Mouse (Mus musculus): ENCODE measurements around the gene Fance. TPM values are rescaled to one million over a fixed set of nuclear protein-coding genes. Genes with fewer than 3 reads are reported as not detected.

The Fance gene
- polyA plus RNA-seq (2015; fragmentation: Illumina TruSeq; extraction: RNeasy Lipid Tissue Mini Kit (QIAGEN cat#74804); ENCODE audit: insufficient read depth, low replicate concordance) = 7.9 TPM

DNA sequence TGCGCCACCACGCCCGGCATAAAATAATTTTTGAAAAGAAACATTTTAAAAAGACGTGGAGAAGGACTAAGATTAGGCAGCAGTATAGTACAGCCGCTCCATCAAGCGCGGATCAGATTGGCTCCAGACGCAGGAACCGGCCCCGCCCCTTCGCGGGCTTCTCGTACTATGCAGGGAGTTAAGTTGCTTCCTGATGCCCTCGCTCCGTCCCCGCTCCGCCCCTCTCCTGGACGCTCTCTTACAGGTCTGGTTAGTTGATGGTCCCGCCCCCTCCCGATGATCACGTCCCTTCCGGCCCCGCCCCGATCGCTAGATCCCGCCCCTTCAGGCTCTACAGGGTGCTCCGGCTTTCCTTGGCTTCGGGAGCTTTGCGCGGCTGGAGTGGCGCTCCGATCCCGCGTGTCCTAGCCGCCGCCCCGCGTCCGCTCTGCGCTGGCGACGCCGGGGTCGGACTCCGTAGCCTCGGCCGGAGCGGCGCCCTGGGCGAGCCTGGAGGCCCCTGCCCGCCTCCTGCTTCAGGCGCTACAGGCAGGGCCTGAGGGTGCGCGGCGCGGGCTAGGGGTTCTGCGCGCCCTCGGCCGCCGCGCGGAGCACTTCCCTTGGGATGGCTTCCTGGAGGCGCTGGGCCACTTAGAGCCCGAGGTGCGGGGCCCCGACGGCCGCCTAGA is at the start of gene Fance:
Fance (plus strand) TSS at position 308 of the 668 bp plus-strand sequence.

DNA sequence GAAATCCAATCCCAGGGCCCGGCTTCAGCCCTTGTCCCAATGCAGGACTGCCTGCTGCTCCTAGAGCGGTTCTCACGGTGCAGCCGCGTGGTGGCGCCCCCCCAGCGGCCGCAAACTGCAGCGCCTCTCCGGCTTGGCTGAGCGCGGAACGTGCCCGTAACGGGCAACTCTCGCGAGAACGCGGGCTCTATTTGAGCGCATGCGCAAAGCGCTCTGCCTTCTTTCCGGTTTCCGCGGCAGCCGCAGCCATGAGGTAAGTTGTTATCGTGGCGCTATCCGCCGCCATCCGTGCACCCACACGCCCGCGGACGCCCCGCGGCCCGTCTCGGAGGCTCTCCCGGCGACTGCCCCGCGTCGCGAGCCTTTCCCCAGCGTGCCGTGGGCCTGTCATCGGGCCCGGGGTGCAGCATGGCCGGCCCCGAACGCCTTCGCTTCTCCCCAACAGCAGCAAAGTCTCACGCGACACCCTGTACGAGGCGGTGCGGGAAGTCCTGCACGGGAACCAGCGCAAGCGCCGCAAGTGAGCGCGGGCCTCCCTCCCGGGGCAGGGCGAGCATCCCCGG is 15.1 kb downstream of the Fance start, which contains the start of gene Rpl10a:
Rpl10a (plus strand) TSS at position 106 of the 563 bp plus-strand sequence.

DNA sequence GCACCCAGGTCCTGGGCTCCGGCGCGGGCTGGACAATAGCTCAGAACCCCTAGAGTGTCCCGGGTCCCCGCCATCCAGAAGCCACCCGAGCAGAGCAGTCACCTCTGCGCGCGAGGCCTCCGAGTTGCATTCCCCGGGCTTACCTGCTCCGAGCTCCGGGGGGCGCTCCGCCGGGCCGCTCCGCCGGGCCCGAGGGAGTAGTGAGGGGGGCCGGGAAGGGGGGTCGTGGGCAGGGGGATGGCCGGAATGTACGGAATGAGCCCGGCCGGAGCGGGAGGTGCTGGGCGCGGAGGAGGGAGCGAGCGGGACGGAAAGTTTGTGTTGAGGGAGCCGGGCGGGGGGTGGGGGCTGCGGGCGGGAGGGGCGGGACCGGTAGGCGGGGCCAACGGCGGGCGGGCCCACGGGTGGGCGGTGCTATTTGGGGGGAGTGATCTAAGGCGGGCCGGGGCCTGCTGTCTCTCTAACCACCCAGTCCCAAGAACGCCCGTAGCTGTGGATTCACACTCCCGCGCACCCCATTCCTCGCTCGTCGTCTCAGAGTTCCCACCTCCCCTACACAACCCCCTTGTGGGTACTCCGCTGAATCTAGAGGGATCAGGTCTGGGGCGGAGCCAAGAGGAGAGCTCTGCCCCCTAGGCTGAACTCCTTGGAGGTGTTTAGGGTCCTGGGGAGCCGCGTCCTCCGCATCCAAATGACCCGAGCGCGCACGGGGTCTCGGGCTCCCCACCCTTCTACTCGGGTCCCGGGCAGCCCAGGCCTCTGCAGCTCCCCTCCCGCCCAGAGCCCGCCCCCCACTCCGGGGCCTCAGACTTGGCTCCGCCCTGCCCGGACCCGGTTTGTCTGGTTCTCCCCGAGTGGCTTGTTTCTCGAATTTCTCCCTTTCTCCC is 37.4 kb downstream of the Fance start, which contains the start of gene Tead3:
Tead3 (minus strand) TSS at position 352 of the 887 bp plus-strand sequence.

DNA sequence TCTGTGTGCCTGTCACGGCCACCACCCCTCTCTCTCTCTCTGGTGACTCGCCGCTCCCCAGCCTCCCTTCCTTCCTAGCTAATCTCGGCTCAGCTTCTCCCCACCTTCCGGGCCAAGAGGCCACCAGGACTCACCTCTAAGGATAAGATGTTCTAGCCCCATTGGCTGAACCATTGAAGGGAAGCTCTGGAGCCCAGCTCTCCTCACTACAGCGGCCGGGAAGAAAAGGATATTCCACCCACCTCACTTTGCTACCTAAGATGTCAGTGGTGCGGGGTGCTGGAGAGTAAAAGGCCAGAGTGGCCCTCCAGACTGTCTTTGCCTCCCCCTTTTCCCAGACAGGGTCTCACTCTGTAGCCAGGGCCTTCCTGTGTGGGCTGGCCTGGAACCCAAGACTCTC is 51.8 kb downstream of the Fance start, which contains the start of gene Tulp1:
Tulp1 (minus strand) TSS at position 101 of the 400 bp plus-strand sequence.

Other genes starting within 250 kb of the Fance start
- gene Tcp11, start 232.9 kb upstream of the Fance start, polyA plus RNA-seq (2015; fragmentation: Illumina TruSeq; extraction: RNeasy Lipid Tissue Mini Kit (QIAGEN cat#74804); ENCODE audit: insufficient read depth, low replicate concordance) = not detected
- 1.6 TPM for gene Scube3, start 171.4 kb upstream of the Fance start, polyA plus RNA-seq (2015; fragmentation: Illumina TruSeq; extraction: RNeasy Lipid Tissue Mini Kit (QIAGEN cat#74804); ENCODE audit: insufficient read depth, low replicate concordance)
- gene Zfp523, start 136.4 kb upstream of the Fance start, polyA plus RNA-seq (2015; fragmentation: Illumina TruSeq; extraction: RNeasy Lipid Tissue Mini Kit (QIAGEN cat#74804); ENCODE audit: insufficient read depth, low replicate concordance) = 4.2 TPM
- 35.1 TPM for gene Def6, start 105.7 kb upstream of the Fance start, polyA plus RNA-seq (2015; fragmentation: Illumina TruSeq; extraction: RNeasy Lipid Tissue Mini Kit (QIAGEN cat#74804); ENCODE audit: insufficient read depth, low replicate concordance)
- gene Ppard, start 80.8 kb upstream of the Fance start, polyA plus RNA-seq (2015; fragmentation: Illumina TruSeq; extraction: RNeasy Lipid Tissue Mini Kit (QIAGEN cat#74804); ENCODE audit: insufficient read depth, low replicate concordance) = 4.3 TPM
- gene Rpl10a, start 15.0 kb downstream of the Fance start, polyA plus RNA-seq (2015; fragmentation: Illumina TruSeq; extraction: RNeasy Lipid Tissue Mini Kit (QIAGEN cat#74804); ENCODE audit: insufficient read depth, low replicate concordance) = 1,390 TPM
- 1.7 TPM for gene Tead3, start 37.3 kb downstream of the Fance start, polyA plus RNA-seq (2015; fragmentation: Illumina TruSeq; extraction: RNeasy Lipid Tissue Mini Kit (QIAGEN cat#74804); ENCODE audit: insufficient read depth, low replicate concordance)
- not detected for gene Tulp1, start 51.7 kb downstream of the Fance start, polyA plus RNA-seq (2015; fragmentation: Illumina TruSeq; extraction: RNeasy Lipid Tissue Mini Kit (QIAGEN cat#74804); ENCODE audit: insufficient read depth, low replicate concordance)
- gene Fkbp5, start 204.0 kb downstream of the Fance start, polyA plus RNA-seq (2015; fragmentation: Illumina TruSeq; extraction: RNeasy Lipid Tissue Mini Kit (QIAGEN cat#74804); ENCODE audit: insufficient read depth, low replicate concordance) = 51.8 TPM
- gene Armc12, start 217.3 kb downstream of the Fance start, polyA plus RNA-seq (2015; fragmentation: Illumina TruSeq; extraction: RNeasy Lipid Tissue Mini Kit (QIAGEN cat#74804); ENCODE audit: insufficient read depth, low replicate concordance) = 0.37 TPM
- gene Clpsl2, start 235.9 kb downstream of the Fance start, polyA plus RNA-seq (2015; fragmentation: Illumina TruSeq; extraction: RNeasy Lipid Tissue Mini Kit (QIAGEN cat#74804); ENCODE audit: insufficient read depth, low replicate concordance) = not detected
- gene Clps, start 247.2 kb downstream of the Fance start, polyA plus RNA-seq (2015; fragmentation: Illumina TruSeq; extraction: RNeasy Lipid Tissue Mini Kit (QIAGEN cat#74804); ENCODE audit: insufficient read depth, low replicate concordance) = 5.0 TPM